Mouse (Mus musculus) stomach, embryonic 16.5 days (tissue): ENCODE data around the gene Chn2. TPM values are rescaled to one million over a fixed set of nuclear protein-coding genes. Genes with fewer than 3 reads are reported as not detected.

Experiments used
- ATAC-seq: fragments of 200-750 bp; cut with Nextera tagmentation; 2 replicates; pipeline ENCODE4 v1.8.0; 2017; ENCODE audit warnings: moderate number of reproducible peaks, moderate TSS enrichment; ENCODE audit not compliant: insufficient read depth, low FRiP score
- H3K27ac ChIP-seq: fragments of 300-500 bp; sonication (generic); 2 replicates; pipeline ENCODE4 v1.5.1; 2014; ENCODE audit warnings: low read length
- H3K27me3 ChIP-seq: fragments of 300-500 bp; sonication (generic); 2 replicates; pipeline ENCODE4 v1.6.1; 2014; ENCODE audit warnings: low read length, control low read depth, mixed read lengths; ENCODE audit not compliant: control insufficient read depth, insufficient read depth
- H3K36me3 ChIP-seq: fragments of 300-500 bp; sonication (generic); 2 replicates; pipeline ENCODE4 v1.6.1; 2014; ENCODE audit warnings: low read length; ENCODE audit not compliant: control insufficient read depth, insufficient read depth
- H3K4me1 ChIP-seq: fragments of 300-500 bp; sonication (generic); 2 replicates; pipeline ENCODE4 v1.6.1; 2014; ENCODE audit warnings: low read length, control low read depth, mixed read lengths; ENCODE audit not compliant: control insufficient read depth, insufficient read depth
- H3K4me2 ChIP-seq: fragments of 300-500 bp; sonication (generic); 2 replicates; pipeline ENCODE4 v1.6.1; 2014; ENCODE audit warnings: low read depth, low read length, mixed read lengths
- H3K4me3 ChIP-seq: fragments of 300-500 bp; sonication (generic); replicated peaks from 2 replicates; pipeline ENCODE4 v1.5.1; 2014; ENCODE audit warnings: mild to moderate bottlenecking, low read length
- H3K9ac ChIP-seq: fragments of 300-500 bp; sonication (generic); 2 replicates; pipeline ENCODE4 v1.6.1; 2014; ENCODE audit warnings: low read length
- H3K9me3 ChIP-seq: fragments of 300-500 bp; sonication (generic); replicated peaks from 2 replicates; pipeline ENCODE4 v1.6.1; 2016; ENCODE audit warnings: low read length, control low read depth; ENCODE audit not compliant: control insufficient read depth
- WGBS: fragments of 180-500 bp; shearing (Covaris S2); extraction: QIAGEN DNeasy Blood & Tissue Kit; methylation state at CpG from one replicate; pipeline ENCODE4 v1.1.7; 2014; 5-methylcytosine and 5-hydroxymethylcytosine counted together
- polyA plus RNA-seq: library from polyadenylated mRNA; unstranded; fragments of >200 nt; fragmentation: Nextera tagmentation; extraction: Ambion mirVana; gene quantifications from 2 replicates; pipeline ENCODE4 v1.2.1, GENCODE M21; 2015

Gene Chn2
- polyA plus RNA-seq, 1 experiment from 2014 or later, result 16.2 TPM

DNA sequence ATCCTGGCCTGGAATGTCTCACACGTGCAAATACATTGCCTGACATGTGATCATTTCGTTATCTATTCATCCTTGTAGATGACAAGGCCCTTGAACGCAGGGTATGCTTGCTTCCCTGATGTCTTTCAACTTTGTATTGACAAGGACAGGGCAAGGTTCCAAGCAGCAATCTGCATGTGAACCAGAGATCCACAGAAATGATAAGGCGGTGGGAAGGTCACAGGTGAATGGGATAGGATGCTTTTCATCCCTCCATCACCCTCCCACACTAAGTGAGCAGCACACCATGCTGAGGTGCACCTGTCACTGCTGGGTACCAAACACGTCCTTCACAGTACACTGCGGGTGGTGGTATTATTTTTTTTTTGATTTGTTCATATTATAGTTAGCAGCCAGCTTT lies 240.9 kb downstream of the Chn2 start:
- Histone ChIP-seq H3K27me3 (no peaks in the 10 kb centered on the region), H3K4me3 (no peak overlapping the region), H3K4me1 (peaks cover 34% of the 10 kb centered on the region), H3K27ac (no peak overlapping the region), H3K4me2 (no peak overlapping the region), H3K9ac (no peak overlapping the region), H3K36me3 (no peaks in the 10 kb centered on the region), H3K9me3 (no peaks in the 10 kb centered on the region)
- no peak for ATAC-seq
- 77% methylated on average over 6 of the region's 6 CpGs for WGBS

DNA sequence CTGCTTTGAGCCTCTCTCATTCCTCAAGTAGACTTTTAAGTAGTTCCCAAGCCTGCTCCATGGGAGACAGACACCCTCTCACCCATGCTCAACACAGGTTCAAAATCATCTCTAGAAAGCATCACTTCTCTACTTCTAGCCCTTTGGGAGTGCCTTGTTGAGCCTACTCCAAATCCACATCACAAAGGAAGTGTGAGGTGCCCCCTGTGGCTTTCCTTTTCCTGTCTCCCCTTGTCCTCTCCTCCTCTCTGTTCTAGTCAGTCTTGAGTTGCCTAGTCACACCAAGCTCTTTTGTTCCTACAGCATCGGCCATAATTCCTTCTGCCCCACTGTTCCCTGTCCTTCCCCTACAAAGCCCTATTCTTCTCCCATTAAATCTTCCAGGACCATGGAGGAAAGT lies 243.9 kb downstream of the Chn2 start:
- no peak overlapping the region for H3K4me2 ChIP-seq
- H3K27me3 ChIP-seq, result no peaks in the 10 kb centered on the region
- H3K36me3 ChIP-seq, result no peaks in the 10 kb centered on the region
- H3K9me3 ChIP-seq, result no peaks in the 10 kb centered on the region
- no peak overlapping the region for H3K4me3 ChIP-seq
- H3K9ac ChIP-seq, result no peak overlapping the region
- no peak for ATAC-seq
- peaks cover 15% of the 10 kb centered on the region for H3K4me1 ChIP-seq
- no peak overlapping the region for H3K27ac ChIP-seq
- 81% methylated on average over 1 of the region's 1 CpGs for WGBS

DNA sequence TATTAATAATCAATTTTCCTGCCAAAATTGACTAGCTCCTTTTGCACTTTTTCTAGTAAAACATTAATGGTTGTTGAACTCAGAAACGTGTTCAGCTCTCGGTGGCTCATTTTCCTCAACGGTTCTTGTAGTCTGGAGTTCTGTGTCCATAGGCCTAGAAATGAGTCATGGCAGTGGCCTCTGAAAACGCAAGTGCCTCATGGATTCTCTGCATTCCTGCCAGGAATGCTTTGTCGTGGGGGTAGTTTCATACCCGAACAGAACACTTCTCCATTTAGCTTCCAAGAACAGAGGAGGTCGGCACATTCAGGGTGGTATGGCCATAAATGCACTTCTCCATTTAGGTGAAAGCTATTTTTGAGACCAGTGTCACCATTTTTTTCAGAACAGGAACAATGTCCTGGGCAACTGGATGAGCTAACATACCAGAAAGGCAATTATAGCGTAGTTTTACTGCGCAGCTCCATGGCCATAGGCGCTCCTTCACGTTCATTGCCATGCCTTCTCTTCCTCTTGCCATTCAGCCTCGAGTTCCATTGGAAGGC lies 244.9 kb downstream of the Chn2 start:
- Histone ChIP-seq H3K27ac (no peak overlapping the region), H3K4me2 (no peak overlapping the region), H3K9ac (no peak overlapping the region), H3K27me3 (no peaks in the 10 kb centered on the region), H3K4me1 (peaks cover 7% of the 10 kb centered on the region), H3K36me3 (no peaks in the 10 kb centered on the region), H3K9me3 (no peaks in the 10 kb centered on the region), H3K4me3 (no peak overlapping the region)
- WGBS, result 81% methylated on average over 12 of the region's 12 CpGs
- ATAC-seq, result no peak

DNA sequence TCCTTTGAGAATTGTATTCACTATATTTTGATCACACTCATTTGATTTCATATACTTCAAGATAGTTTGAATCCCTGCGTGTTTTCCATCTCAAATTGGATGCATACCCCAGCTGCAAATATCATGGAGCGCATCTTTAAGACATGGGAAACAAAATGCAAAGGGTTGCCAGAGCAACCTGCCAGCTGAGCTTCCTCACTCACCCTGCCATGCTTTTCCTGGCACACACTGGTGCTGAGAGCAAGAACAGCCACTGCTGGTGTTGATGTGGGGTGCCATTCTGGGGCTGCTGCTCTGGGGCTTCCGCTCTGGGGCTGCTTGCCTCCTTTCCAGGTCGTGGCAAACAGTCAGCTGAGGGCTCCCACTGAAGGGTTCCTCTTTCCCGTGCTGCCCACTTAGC lies 247.5 kb downstream of the Chn2 start:
- H3K27me3 ChIP-seq, result no peaks in the 10 kb centered on the region
- no peaks in the 10 kb centered on the region for H3K4me1 ChIP-seq
- no peaks in the 10 kb centered on the region for H3K9me3 ChIP-seq
- no peak overlapping the region for H3K4me3 ChIP-seq
- ATAC-seq, result no peak
- WGBS, result 80% methylated on average over 5 of the region's 5 CpGs
- H3K4me2 ChIP-seq, result no peak overlapping the region
- no peak overlapping the region for H3K27ac ChIP-seq
- no peak overlapping the region for H3K9ac ChIP-seq
- no peaks in the 10 kb centered on the region for H3K36me3 ChIP-seq

DNA sequence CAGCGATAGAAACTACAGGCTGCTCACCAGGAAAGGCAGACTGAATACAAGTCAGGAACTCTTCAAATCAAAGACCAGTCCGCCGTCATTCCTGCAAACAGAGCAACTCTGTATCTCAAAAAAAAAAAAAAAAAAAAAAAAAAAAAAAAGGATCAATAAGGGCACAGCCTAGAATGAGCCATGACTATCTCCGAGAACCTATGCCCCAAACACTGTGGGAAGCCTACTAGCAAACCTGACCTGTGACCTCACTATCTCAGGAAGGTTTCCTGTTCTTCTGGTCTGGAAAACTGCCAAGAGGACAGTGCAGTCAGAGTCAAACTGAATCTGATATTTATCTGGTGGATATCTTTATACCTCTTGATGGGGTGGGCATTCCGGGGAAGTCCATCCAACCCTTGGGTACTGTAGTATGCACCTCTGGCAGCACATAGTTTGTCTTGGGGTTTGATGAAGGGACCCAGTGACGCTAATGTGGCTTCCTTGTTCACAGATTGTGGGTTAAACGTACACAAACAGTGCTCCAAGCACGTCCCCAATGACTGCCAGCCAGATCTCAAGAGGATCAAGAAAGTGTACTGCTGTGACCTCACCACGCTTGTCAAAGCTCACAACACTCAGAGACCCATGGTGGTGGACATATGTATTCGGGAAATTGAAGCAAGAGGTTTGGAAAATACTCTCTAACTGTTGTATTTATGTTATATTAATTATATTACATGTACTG lies 250.6 kb downstream of the Chn2 start:
- Histone ChIP-seq H3K4me2 (no peak overlapping the region), H3K9me3 (no peaks in the 10 kb centered on the region), H3K4me1 (no peaks in the 10 kb centered on the region), H3K9ac (no peak overlapping the region), H3K36me3 (no peaks in the 10 kb centered on the region), H3K4me3 (no peak overlapping the region), H3K27me3 (no peaks in the 10 kb centered on the region), H3K27ac (no peak overlapping the region)
- 54% methylated on average over 10 of the region's 10 CpGs for WGBS
- ATAC-seq, result no peak

DNA sequence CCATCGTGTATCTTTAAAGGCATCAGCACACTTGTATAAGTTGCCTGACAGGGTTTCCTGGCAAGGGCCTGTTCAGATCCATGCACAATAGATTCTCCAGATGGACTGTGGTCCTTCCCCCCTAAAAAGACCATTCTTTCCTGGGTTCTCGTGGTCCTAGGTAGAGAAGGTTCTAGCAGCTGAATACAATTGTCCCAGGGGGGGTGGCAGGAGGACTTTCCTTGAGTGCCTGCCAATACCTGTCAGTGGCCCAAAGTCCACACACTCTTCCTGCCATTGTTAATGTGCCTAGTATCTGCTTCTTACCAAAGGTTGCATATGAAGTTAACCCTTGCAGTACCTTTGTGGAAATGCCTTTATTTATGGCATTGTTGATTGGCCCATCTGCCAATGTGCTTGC lies 257.9 kb downstream of the Chn2 start:
- H3K9me3 ChIP-seq, result no peaks in the 10 kb centered on the region
- H3K27ac ChIP-seq, result no peak overlapping the region
- H3K36me3 ChIP-seq, result no peaks in the 10 kb centered on the region
- 71% methylated on average over 2 of the region's 2 CpGs for WGBS
- H3K4me3 ChIP-seq, result no peak overlapping the region
- H3K4me1 ChIP-seq, result no peaks in the 10 kb centered on the region
- no peak overlapping the region for H3K4me2 ChIP-seq
- no peaks in the 10 kb centered on the region for H3K27me3 ChIP-seq
- no peak overlapping the region for H3K9ac ChIP-seq
- no peak for ATAC-seq

DNA sequence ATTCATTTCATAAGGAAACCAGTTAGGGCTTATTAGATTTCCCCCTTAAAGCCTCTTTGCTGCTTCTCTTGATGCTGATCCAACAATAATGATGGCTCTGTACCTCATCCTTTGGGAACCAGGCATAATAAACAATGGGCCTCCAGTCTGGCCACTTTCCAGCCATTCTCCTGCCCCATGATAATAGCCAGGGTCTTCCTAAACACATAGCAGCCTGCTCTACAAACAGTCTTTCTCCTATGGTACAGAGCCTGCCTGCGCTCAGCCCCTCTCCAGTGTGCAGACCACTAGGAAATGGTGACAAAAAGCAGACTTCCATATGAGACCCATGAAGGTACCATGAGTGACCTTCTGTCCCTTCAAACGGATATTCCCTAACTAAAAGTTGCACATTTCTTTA lies 260.1 kb downstream of the Chn2 start:
- ATAC-seq, result peak; percentile 47; the same call in 1 of the 2 replicates
- Histone ChIP-seq H3K27ac (no peak overlapping the region; the same call in 1 of the 2 replicates), H3K9ac (no peak overlapping the region), H3K4me3 (no peak overlapping the region), H3K27me3 (no peaks in the 10 kb centered on the region), H3K36me3 (no peaks in the 10 kb centered on the region), H3K4me2 (no peak overlapping the region), H3K4me1 (no peaks in the 10 kb centered on the region), H3K9me3 (no peaks in the 10 kb centered on the region)
- WGBS, result 53% methylated on average over 2 of the region's 2 CpGs

DNA sequence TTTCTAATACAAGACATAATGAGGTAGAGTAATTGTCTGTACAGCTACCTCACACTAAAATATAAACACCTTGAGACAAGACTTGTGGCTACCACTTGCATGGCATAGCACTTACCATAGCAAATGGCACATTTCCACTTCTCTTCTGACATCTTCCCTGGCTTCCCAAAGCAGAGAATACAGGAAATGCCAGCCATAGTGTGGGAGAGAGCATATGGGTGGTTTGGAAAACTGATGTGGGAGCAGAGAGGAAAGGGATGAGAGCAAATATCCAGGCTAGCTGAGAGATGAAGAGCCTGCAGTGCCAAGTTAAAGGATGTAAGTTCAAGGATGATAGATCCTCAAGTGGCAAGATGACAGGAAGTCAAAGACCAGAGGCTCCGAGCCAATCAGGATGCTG lies 266.4 kb downstream of the Chn2 start:
- H3K27ac ChIP-seq, result no peak overlapping the region
- no peaks in the 10 kb centered on the region for H3K4me1 ChIP-seq
- H3K4me3 ChIP-seq, result no peak overlapping the region
- H3K4me2 ChIP-seq, result no peak overlapping the region
- H3K36me3 ChIP-seq, result no peaks in the 10 kb centered on the region
- no peak overlapping the region for H3K9ac ChIP-seq
- no peaks in the 10 kb centered on the region for H3K9me3 ChIP-seq
- no peak for ATAC-seq
- 71% methylated on average over 1 of the region's 1 CpGs for WGBS
- no peaks in the 10 kb centered on the region for H3K27me3 ChIP-seq

DNA sequence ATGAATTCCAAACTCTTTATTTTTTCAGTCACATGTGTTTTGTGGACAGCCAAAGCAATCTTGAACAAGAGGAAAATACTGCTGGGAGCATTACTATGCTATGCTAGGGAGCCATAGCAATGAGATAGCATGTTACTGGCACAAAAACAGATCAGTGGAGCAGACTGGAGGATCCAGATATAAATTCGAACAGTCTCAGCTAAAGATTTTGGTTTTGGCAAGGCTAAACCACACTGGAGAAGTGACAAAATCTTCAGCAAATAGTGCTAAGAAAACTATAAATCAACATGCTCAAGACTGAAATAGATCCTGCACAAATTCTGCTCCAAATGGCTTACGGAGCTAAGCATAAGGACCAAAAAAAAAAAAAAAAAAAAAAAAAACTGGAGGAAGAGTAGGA lies 273.7 kb downstream of the Chn2 start:
- ATAC-seq, result no peak
- 81% methylated on average over 2 of the region's 2 CpGs for WGBS
- Histone ChIP-seq H3K36me3 (no peaks in the 10 kb centered on the region), H3K4me2 (no peak overlapping the region), H3K9ac (no peak overlapping the region), H3K27me3 (no peaks in the 10 kb centered on the region), H3K4me3 (no peak overlapping the region), H3K27ac (no peak overlapping the region), H3K4me1 (no peaks in the 10 kb centered on the region), H3K9me3 (no peaks in the 10 kb centered on the region)
